17 mouse cellular contexts compared by ENCODE assay signal in the genomic region with DNA sequence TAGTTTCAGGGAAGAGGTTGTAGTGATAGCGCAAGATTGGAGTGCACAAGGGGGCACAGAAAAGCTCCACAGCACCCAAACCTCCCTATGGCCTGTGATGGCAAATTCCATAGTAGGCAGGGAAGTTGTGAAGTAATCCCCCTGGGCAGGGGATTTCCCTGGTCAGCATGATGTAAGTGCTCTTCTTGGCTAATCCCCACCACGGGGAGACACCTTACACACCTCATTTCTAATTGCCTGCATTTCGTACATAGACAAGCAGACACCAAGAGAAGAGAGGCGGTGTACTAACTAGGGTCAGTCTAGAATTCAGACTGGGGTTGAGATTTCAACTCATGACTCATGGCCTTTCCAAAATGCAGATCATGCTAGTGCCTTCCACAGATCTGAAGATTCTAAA. TPM values are rescaled to one million over a fixed set of nuclear protein-coding genes. Genes with fewer than 3 reads are reported as not detected.
"Had no signal": no experiment of that assay in that cellular context is flagged by ENCODE, and none has a peak within 500 bp of the region (broad histone marks: within the 10 kb centered on the region; RNA-seq: fewer than 3 reads in every experiment).

No protein-coding gene starts in this region.

- H3K27me3 ChIP-seq: midbrain, embryonic 12.5 days; neural tube, embryonic 12.5 days had no signal

- H3K4me3 ChIP-seq: megakaryocyte, embryonic 14.5 days; midbrain, embryonic 12.5 days; neural tube, embryonic 12.5 days had no signal

- H3K4me1 ChIP-seq: megakaryocyte, embryonic 14.5 days; neural tube, embryonic 12.5 days had no signal

- H3K4me2 ChIP-seq: lung, embryonic 14.5 days; midbrain, embryonic 12.5 days; neural tube, embryonic 12.5 days had no signal

- H3K9me3 ChIP-seq: megakaryocyte, embryonic 14.5 days; midbrain, embryonic 12.5 days; neural tube, embryonic 12.5 days had no signal

- DNase-seq: lung, adult 18-20 months; lung, embryonic 14.5 days; lung, postnatal 10 days; lung, postnatal 4 days; midbrain, embryonic 14.5 days; right cerebral cortex, postnatal 14 days; thymus, adult 18-20 months; thymus, postnatal 14 days; thymus, postnatal 36 days had no signal

- H3K36me3 ChIP-seq: midbrain, embryonic 12.5 days; neural tube, embryonic 12.5 days had no signal

- H3K27ac ChIP-seq: liver, embryonic 14.5 days; midbrain, embryonic 12.5 days; neural tube, embryonic 12.5 days had no signal

- H3K9ac ChIP-seq: liver, embryonic 14.5 days; lung, embryonic 14.5 days; midbrain, embryonic 12.5 days; neural tube, embryonic 12.5 days had no signal

RNA-seq across cellular contexts. Expression of gene Tnfsf15, which starts 4.2 kb away (rescaled TPM):
- total RNA-seq: midbrain, postnatal 0 days; monocyte, adult 5-6 weeks; neutrophil, adult 5-6 weeks had no signal
- polyA plus RNA-seq: midbrain, embryonic 14.5 days; midbrain, postnatal 0 days; neural tube, embryonic 14.5 days had no signal
